Mouse (Mus musculus) gastrocnemius, postnatal 36 days (tissue): ENCODE data around the gene Gm9. TPM values are rescaled to one million over a fixed set of nuclear protein-coding genes. Genes with fewer than 3 reads are reported as not detected.
A peak's percentile ranks its signal among the peaks of the same experiment; 100 is the strongest.
"Not testable (repeated sequence)": the region's sequence is repeated elsewhere in the genome, so short reads cannot be mapped to it uniquely, and the experiment has no call there.

ENCODE experiments used
- DNase-seq, 2 experiments: peaks; one replicate each; pipeline ENCODE4 v3.0.0; 2022
- intact Hi-C: fragments of 180-260 bp; cut with DNase I; formaldehyde crosslinking; loops from one replicate; pipeline ENCODE4 v1.15.1; 2025
- long read RNA-seq, 2 experiments: library from polyadenylated mRNA; stranded (forward); transcript quantifications; one replicate each; pipeline ENCODE4 v2.0.0; 2021
- total RNA-seq, 2 experiments: library from RNA; stranded (reverse); gene quantifications; 2 replicates each; pipeline ENCODE4 v1.2.3; 2021

Gm9 gene
- total RNA-seq: not detected
- long read RNA-seq, experiment 1: 0 reads
- long read RNA-seq, experiment 2: 0 reads

- intact Hi-C loops: no loop called here
- no peak for DNase-seq
Observed at GRCm38 (mm10) chrX:37210941-37211340, at the start of gene Gm9. TSS of gene Gm9 (minus strand) at chrX:37211041.

GRCm38 (mm10) chrX:37249619-37250018, 38.8 kb upstream of the Gm9 start, which contains the start of gene Rhox3a:
TSS of gene Rhox3a (plus strand) at chrX:37249919.
- DNase-seq, intact Hi-C loops: not testable (repeated sequence)

GRCm38 (mm10) chrX:37244676-37245075, 33.8 kb upstream of the Gm9 start, which contains the start of gene Rhox2a:
TSS of gene Rhox2a (plus strand) at chrX:37244976.
- DNase-seq, intact Hi-C loops: not testable (repeated sequence)

- DNase-seq, intact Hi-C loops: not testable (repeated sequence)
Observed at GRCm38 (mm10) chrX:37222158-37222557, 11.3 kb upstream of the Gm9 start, which contains the start of gene Rhox1. TSS of gene Rhox1 (minus strand) at chrX:37222258.

GRCm38 (mm10) chrX:37198676-37199075, 12.2 kb downstream of the Gm9 start:
- intact Hi-C loops: no loop called here
- no peak for DNase-seq

GRCm38 (mm10) chrX:37191744-37192379, 19.0 kb downstream of the Gm9 start:
- intact Hi-C loops: no loop called here
- no peak for DNase-seq

GRCm38 (mm10) chrX:37191105-37191743, 19.6 kb downstream of the Gm9 start, which contains the start of the genes Ndufa1 and Rnf113a1:
TSS of gene Ndufa1 (minus strand) at chrX:37191163.
TSS of gene Rnf113a1 (plus strand) at chrX:37191245.
- intact Hi-C loops: no loop called here
- peak; percentile 56 to 75 for DNase-seq

- intact Hi-C loops: no loop called here
- no peak for DNase-seq
Observed at GRCm38 (mm10) chrX:37190755-37191104, 20.1 kb downstream of the Gm9 start.

GRCm38 (mm10) chrX:37184401-37184800, 26.4 kb downstream of the Gm9 start:
- DNase-seq, intact Hi-C loops: not testable (repeated sequence)

GRCm38 (mm10) chrX:37168742-37169141, 42.1 kb downstream of the Gm9 start, which contains the start of gene Akap14:
TSS of gene Akap14 (minus strand) at chrX:37168842.
- intact Hi-C loops: no loop called here
- no peak for DNase-seq

- DNase-seq: no peak
- intact Hi-C loops: no loop called here
Observed at GRCm38 (mm10) chrX:37167085-37167484, 43.8 kb downstream of the Gm9 start.

- no peak for DNase-seq
- intact Hi-C loops: no loop called here
Observed at GRCm38 (mm10) chrX:37163115-37163514, 47.7 kb downstream of the Gm9 start.

GRCm38 (mm10) chrX:37161169-37161568, 49.7 kb downstream of the Gm9 start:
- no peak for DNase-seq
- intact Hi-C loops: no loop called here

Other genes with a start within 250 kb of the Gm9 start
- 1 to 10 TPM; 1.7 to 1.9 TPM for gene Sept6, start 219.2 kb downstream of the Gm9 start, total RNA-seq
- gene Sowahd, start 162.2 kb downstream of the Gm9 start, total RNA-seq: not detected
- 100 to 1,000 TPM; 221 to 256 TPM for gene Rpl39, start 125.6 kb downstream of the Gm9 start, total RNA-seq
- 1 to 10 TPM; 8.4 to 9.7 TPM for gene Upf3b, start 100.7 kb downstream of the Gm9 start, total RNA-seq
- gene Nkap, start 84.2 kb downstream of the Gm9 start, total RNA-seq: 1 to 10 TPM; 5.6 to 8.8 TPM
- not detected for gene Akap14, start 42.2 kb downstream of the Gm9 start, total RNA-seq
- 100 to 1,000 TPM; 353 to 410 TPM for gene Ndufa1, start 19.9 kb downstream of the Gm9 start, total RNA-seq
- gene Rnf113a1, start 19.8 kb downstream of the Gm9 start, total RNA-seq: 1 to 10 TPM; 1.9 to 3.4 TPM
- gene Rhox1, start 11.2 kb upstream of the Gm9 start, total RNA-seq: not detected
- not detected for gene Rhox2a, start 33.9 kb upstream of the Gm9 start, total RNA-seq
- gene Rhox3a, start 38.9 kb upstream of the Gm9 start, total RNA-seq: not detected
- gene Rhox4a, start 54.3 kb upstream of the Gm9 start, total RNA-seq: not detected
- not detected for gene Rhox3a2, start 169.0 kb upstream of the Gm9 start, total RNA-seq
- not detected for gene Rhox4a2, start 179.8 kb upstream of the Gm9 start, total RNA-seq
- gene Rhox2b, start 201.0 kb upstream of the Gm9 start, total RNA-seq: not detected
- gene Rhox4b, start 221.5 kb upstream of the Gm9 start, total RNA-seq: not detected
- not detected for gene Rhox2c, start 242.6 kb upstream of the Gm9 start, total RNA-seq
- gene Rhox3c, start 247.5 kb upstream of the Gm9 start, total RNA-seq: not detected